Mouse (Mus musculus) MEL (cell line): Measurements from ENCODE around the gene Smurf1. TPM values are rescaled to one million over a fixed set of nuclear protein-coding genes. Genes with fewer than 3 reads are reported as not detected.

Experiments
- DNase-seq: peaks from one replicate; pipeline ENCODE4 v3.0.0; 2011; ENCODE audit warnings: low read depth, low spot score
- H3K27ac ChIP-seq: 2 replicates; pipeline ENCODE4 v1.5.1; 2012; ENCODE audit warnings: low read depth, mild to moderate bottlenecking, control low read depth, low read length, moderate library complexity; ENCODE audit not compliant: control insufficient read depth
- H3K27me3 ChIP-seq, 2 experiments: fragments of 150-350 bp in 1 of 2; sonication (generic) in 1 of 2; 2 replicates each; pipeline ENCODE4 v1.6.1; 2012; ENCODE audit warnings: low read length in 2 of 2, mild to moderate bottlenecking in 2 of 2, improper control_type of control experiment in 1 of 2, moderate library complexity in 1 of 2; ENCODE audit not compliant: insufficient read depth in 2 of 2, control insufficient read depth in 1 of 2
- H3K36me3 ChIP-seq, 2 experiments: 2 replicates each; pipeline ENCODE4 v1.6.1; 2012 to 2014; ENCODE audit warnings: low read length in 2 of 2, improper control_type of control experiment in 1 of 2, inconsistent platforms in 1 of 2, mild to moderate bottlenecking in 1 of 2; ENCODE audit not compliant: insufficient read depth in 2 of 2, control insufficient read depth in 1 of 2
- H3K4me1 ChIP-seq, 2 experiments: fragments of 150-350 bp in 1 of 2; sonication (generic) in 1 of 2; 2 replicates each; pipeline ENCODE4 v1.6.1; 2012; ENCODE audit warnings: low read length in 2 of 2, improper control_type of control experiment in 1 of 2, mild to moderate bottlenecking in 1 of 2; ENCODE audit not compliant: insufficient read depth in 2 of 2, control insufficient read depth in 1 of 2
- H3K4me3 ChIP-seq, 2 experiments: fragments of 150-350 bp in 1 of 2; sonication (generic) in 1 of 2; 2 replicates each; pipeline ENCODE4 v1.5.1; 2012; ENCODE audit warnings: low read depth in 2 of 2, low read length in 2 of 2, mild to moderate bottlenecking in 2 of 2, moderate library complexity in 2 of 2, control low read depth in 1 of 2, improper control_type of control experiment in 1 of 2; ENCODE audit not compliant: control insufficient read depth in 1 of 2, insufficient read depth in 1 of 2
- H3K79me2 ChIP-seq: 2 replicates; pipeline ENCODE4 v1.6.1; 2012; ENCODE audit warnings: mild to moderate bottlenecking, low read length, moderate library complexity; ENCODE audit not compliant: control insufficient read depth, poor library complexity, insufficient read depth
- H3K9ac ChIP-seq: 2 replicates; pipeline ENCODE4 v1.6.1; 2012; ENCODE audit warnings: low read depth, mild to moderate bottlenecking, control low read depth, low read length, moderate library complexity; ENCODE audit not compliant: control insufficient read depth, poor library complexity, severe bottlenecking
- H3K9me3 ChIP-seq: fragments of 150-350 bp; sonication (generic); replicated peaks from 2 replicates; pipeline ENCODE4 v1.6.1; 2012; ENCODE audit warnings: mild to moderate bottlenecking, low read length, improper control_type of control experiment, moderate library complexity; ENCODE audit not compliant: insufficient read depth
- BHLHE40 ChIP-seq: IDR thresholded peaks from 2 replicates; pipeline ENCODE4 v1.6.1; 2012; ENCODE audit warnings: low read depth, mild to moderate bottlenecking, inconsistent platforms, low read length, improper control_type of control experiment, borderline replicate concordance
- CHD1 ChIP-seq: IDR thresholded peaks from 2 replicates; pipeline ENCODE4 v1.6.1; 2012; ENCODE audit warnings: low read depth, mild to moderate bottlenecking, inconsistent platforms, low read length, improper control_type of control experiment
- CTCF ChIP-seq, 3 experiments: IDR thresholded peaks in 2 of 3; conservative IDR thresholded peaks in 1 of 3; 2 replicates each; pipeline ENCODE4 v1.5.1; 2011 to 2012; ENCODE audit warnings: low read length in 3 of 3, low read depth in 2 of 3, mild to moderate bottlenecking in 2 of 3, improper control_type of control experiment in 1 of 3, inconsistent platforms in 1 of 3, mixed read lengths in 1 of 3, moderate library complexity in 1 of 3; ENCODE audit not compliant: control insufficient read depth in 1 of 3, insufficient read depth in 1 of 3, poor library complexity in 1 of 3, severe bottlenecking in 1 of 3
- E2F4 ChIP-seq: IDR thresholded peaks from 2 replicates; pipeline ENCODE4 v1.6.1; 2011; ENCODE audit warnings: low read depth, low read length, improper control_type of control experiment, borderline replicate concordance
- ELF1 ChIP-seq: IDR thresholded peaks from 2 replicates; pipeline ENCODE4 v1.6.1; 2014; ENCODE audit warnings: low read depth, mild to moderate bottlenecking, inconsistent platforms, low read length, improper control_type of control experiment, moderate library complexity
- EP300 ChIP-seq, 2 experiments: IDR thresholded peaks; 2 replicates each; pipeline ENCODE4 v1.6.1; 2011; ENCODE audit warnings: improper control_type of control experiment in 2 of 2, low read length in 2 of 2, low read depth in 1 of 2, mild to moderate bottlenecking in 1 of 2
- ETS1 ChIP-seq: IDR thresholded peaks from 2 replicates; pipeline ENCODE4 v1.6.1; 2012; ENCODE audit warnings: low read depth, mild to moderate bottlenecking, inconsistent platforms, low read length, improper control_type of control experiment, moderate library complexity
- GABPA ChIP-seq: IDR thresholded peaks from 2 replicates; pipeline ENCODE4 v1.6.1; 2012; ENCODE audit warnings: low read depth, mild to moderate bottlenecking, inconsistent platforms, low read length, improper control_type of control experiment, moderate library complexity
- GATA1 ChIP-seq: IDR thresholded peaks from 2 replicates; pipeline ENCODE4 v1.6.1; 2011; ENCODE audit warnings: low read depth, low read length, improper control_type of control experiment
- MAFK ChIP-seq: IDR thresholded peaks from 2 replicates; pipeline ENCODE4 v1.6.1; 2011; ENCODE audit warnings: low read depth, mild to moderate bottlenecking, low read length, improper control_type of control experiment, borderline replicate concordance
- MAX ChIP-seq: IDR thresholded peaks from 2 replicates; pipeline ENCODE4 v1.6.1; 2011; ENCODE audit warnings: low read length, improper control_type of control experiment
- MAZ ChIP-seq: IDR thresholded peaks from 2 replicates; pipeline ENCODE4 v1.6.1; 2012; ENCODE audit warnings: low read depth, mild to moderate bottlenecking, inconsistent platforms, low read length, improper control_type of control experiment
- MEF2A ChIP-seq: IDR thresholded peaks from 2 replicates; pipeline ENCODE4 v1.6.1; 2014; ENCODE audit warnings: low read depth, mild to moderate bottlenecking, inconsistent platforms, low read length, improper control_type of control experiment; ENCODE audit not compliant: poor library complexity, insufficient replicate concordance, severe bottlenecking; ENCODE audit errors: extremely low read depth
- MXI1 ChIP-seq: IDR thresholded peaks from 2 replicates; pipeline ENCODE4 v1.6.1; 2011; ENCODE audit warnings: mild to moderate bottlenecking, low read depth, low read length, improper control_type of control experiment
- MYB ChIP-seq: IDR thresholded peaks from 2 replicates; pipeline ENCODE4 v1.6.1; 2011; ENCODE audit warnings: mild to moderate bottlenecking, low read depth, low read length, improper control_type of control experiment
- MYC ChIP-seq: IDR thresholded peaks from 2 replicates; pipeline ENCODE4 v1.6.1; 2011; ENCODE audit warnings: low read depth, mild to moderate bottlenecking, low read length, improper control_type of control experiment, moderate library complexity
- NRF1 ChIP-seq: IDR thresholded peaks from 2 replicates; pipeline ENCODE4 v1.6.1; 2014; ENCODE audit warnings: low read depth, mild to moderate bottlenecking, inconsistent platforms, low read length, improper control_type of control experiment, moderate library complexity; ENCODE audit not compliant: poor library complexity, insufficient read depth, severe bottlenecking
- POLR2A ChIP-seq, 2 experiments: IDR thresholded peaks; 2 replicates each; pipeline ENCODE4 v1.6.1; 2011 to 2012; ENCODE audit warnings: low read length in 2 of 2, mild to moderate bottlenecking in 2 of 2, control low read depth in 1 of 2, improper control_type of control experiment in 1 of 2, low read depth in 1 of 2, moderate library complexity in 1 of 2; ENCODE audit not compliant: control insufficient read depth in 1 of 2, insufficient read depth in 1 of 2, poor library complexity in 1 of 2
- POLR2AphosphoS2 ChIP-seq: IDR thresholded peaks from 2 replicates; pipeline ENCODE4 v1.6.1; 2011; ENCODE audit warnings: low read length, improper control_type of control experiment
- POLR2AphosphoS5 ChIP-seq: IDR thresholded peaks from 2 replicates; pipeline ENCODE4 v1.6.1; 2012; ENCODE audit warnings: low read depth, borderline replicate concordance, mild to moderate bottlenecking, inconsistent platforms, low read length, moderate library complexity, mixed read lengths
- RAD21 ChIP-seq: IDR thresholded peaks from 2 replicates; pipeline ENCODE4 v1.6.1; 2011; ENCODE audit warnings: mild to moderate bottlenecking, low read depth, low read length, improper control_type of control experiment
- RCOR1 ChIP-seq: IDR thresholded peaks from 2 replicates; pipeline ENCODE4 v1.6.1; 2012; ENCODE audit warnings: low read depth, mild to moderate bottlenecking, inconsistent platforms, low read length, improper control_type of control experiment
- SIN3A ChIP-seq: IDR thresholded peaks from 2 replicates; pipeline ENCODE4 v1.6.1; 2012; ENCODE audit warnings: low read length, improper control_type of control experiment, inconsistent platforms
- SMC3 ChIP-seq: IDR thresholded peaks from 2 replicates; pipeline ENCODE4 v1.6.1; 2011; ENCODE audit warnings: low read depth, low read length, improper control_type of control experiment
- TBP ChIP-seq: IDR thresholded peaks from 2 replicates; pipeline ENCODE4 v1.8.0; 2011; ENCODE audit warnings: low read depth, low read length, improper control_type of control experiment
- TCF12 ChIP-seq: IDR thresholded peaks from 2 replicates; pipeline ENCODE4 v1.6.1; 2014; ENCODE audit warnings: low read depth, mild to moderate bottlenecking, inconsistent platforms, low read length, improper control_type of control experiment, moderate library complexity
- UBTF ChIP-seq: IDR thresholded peaks from 2 replicates; pipeline ENCODE4 v1.6.1; 2012; ENCODE audit warnings: low read depth, mild to moderate bottlenecking, inconsistent platforms, low read length, improper control_type of control experiment, moderate library complexity, borderline replicate concordance; ENCODE audit not compliant: insufficient read depth
- USF1 ChIP-seq: IDR thresholded peaks from 2 replicates; pipeline ENCODE4 v1.6.1; 2014; ENCODE audit warnings: low read depth, mild to moderate bottlenecking, inconsistent platforms, low read length, improper control_type of control experiment, moderate library complexity
- USF2 ChIP-seq, 2 experiments: IDR thresholded peaks; 2 replicates each; pipeline ENCODE4 v1.6.1; 2011 to 2012; ENCODE audit warnings: improper control_type of control experiment in 2 of 2, low read length in 2 of 2, borderline replicate concordance in 1 of 2, inconsistent platforms in 1 of 2, low read depth in 1 of 2, mild to moderate bottlenecking in 1 of 2; ENCODE audit not compliant: insufficient read depth in 1 of 2
- ZC3H11A ChIP-seq: IDR thresholded peaks from 2 replicates; pipeline ENCODE4 v1.6.1; 2012; ENCODE audit warnings: low read depth, mild to moderate bottlenecking, inconsistent platforms, low read length, improper control_type of control experiment
- ZKSCAN1 ChIP-seq: IDR thresholded peaks from 2 replicates; pipeline ENCODE4 v1.6.1; 2012; ENCODE audit warnings: low read depth, mild to moderate bottlenecking, inconsistent platforms, low read length, improper control_type of control experiment, moderate library complexity
- ZMIZ1 ChIP-seq: IDR thresholded peaks from 2 replicates; pipeline ENCODE4 v1.6.1; 2012; ENCODE audit warnings: low read depth, mild to moderate bottlenecking, inconsistent platforms, low read length, improper control_type of control experiment, moderate library complexity
- polyA plus RNA-seq, 2 experiments: library from polyadenylated mRNA; stranded (reverse) in 1 of 2; unstranded in 1 of 2; fragments of >175 nt in 1 of 2; fragments of >200 nt in 1 of 2; gene quantifications; 2 replicates each; pipeline versions ENCODE4 v1.2.1 to v1.2.4; 2012; ENCODE audit warnings: low replicate concordance in 2 of 2, low read depth in 1 of 2; ENCODE audit not compliant: insufficient read length in 2 of 2, insufficient read depth in 1 of 2, missing spikeins in 1 of 2
- total RNA-seq: library from RNA; depleted of rRNA; stranded (reverse); fragments of 300-350 nt; gene quantifications from 2 replicates; pipeline ENCODE4 v1.2.3, GENCODE M21; 2012

Smurf1 gene
- total and polyA plus RNA-seq, 3 experiments = 4.0 to 10.6 TPM; not detected in 1

DNA sequence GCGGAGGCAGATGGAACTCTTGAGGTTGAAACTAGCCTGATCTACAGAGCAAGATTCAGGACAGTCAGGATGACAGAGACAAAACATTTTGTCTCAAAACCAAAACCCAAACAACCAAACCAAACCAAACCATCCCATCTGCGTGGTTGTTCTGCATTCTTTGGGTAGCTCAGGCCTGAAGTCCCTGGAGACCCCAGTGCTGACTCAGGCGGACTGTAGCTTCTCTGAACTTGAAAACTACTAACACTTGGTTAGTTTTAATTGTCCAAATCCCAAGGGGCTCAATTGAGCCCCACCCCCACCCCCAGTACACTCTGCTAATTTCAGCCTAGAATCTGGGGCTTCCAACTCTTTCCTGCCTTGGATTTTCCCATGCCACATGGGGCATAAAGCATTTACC lies 37.7 kb upstream of the Smurf1 start:
- no peaks in the 10 kb centered on the region for H3K79me2 ChIP-seq
- H3K4me1 ChIP-seq = peaks cover 12% of the 10 kb centered on the region in 2 experiments; a peak in 3 of 4 replicates
- H3K36me3 ChIP-seq = no peaks in the 10 kb centered on the region; a peak in 2 of 4 replicates
- H3K27ac ChIP-seq = no peak overlapping the region
- no peak overlapping the region for H3K4me3 ChIP-seq
- no peak overlapping the region for H3K9ac ChIP-seq
- H3K27me3 ChIP-seq = no peaks in the 10 kb centered on the region
- H3K9me3 ChIP-seq = no peaks in the 10 kb centered on the region
- no peak for TF ChIP-seq MAX
- no peak for TF ChIP-seq CHD1
- TF ChIP-seq POLR2AphosphoS5 = no peak
- TF ChIP-seq TBP = no peak
- DNase-seq = no peak

- no peak overlapping the region for H3K4me3 ChIP-seq
- no peak overlapping the region for H3K9ac ChIP-seq
- no peaks in the 10 kb centered on the region for H3K36me3 ChIP-seq
- no peak overlapping the region for H3K27ac ChIP-seq
- H3K9me3 ChIP-seq = no peaks in the 10 kb centered on the region
- H3K4me1 ChIP-seq = peaks cover 3 to 7% of the 10 kb centered on the region in 2 experiments; a peak in 2 of 4 replicates
- DNase-seq = peak; percentile 90
- H3K79me2 ChIP-seq = no peaks in the 10 kb centered on the region
- H3K27me3 ChIP-seq = no peaks in the 10 kb centered on the region
- TF ChIP-seq BHLHE40 (no peak), GATA1 (no peak), POLR2AphosphoS2 (no peak), RAD21 (peak; percentile 70), USF2 (IDR thresholded peaks at IDR 0.05; ENCODE audit: borderline replicate concordance in 1 of 2, insufficient read depth in 1 of 2, low read depth in 1 of 2, low read length in 2 of 2) (no peak), MXI1 (no peak), SIN3A (no peak), TCF12 (no peak), GABPA (no peak), E2F4 (no peak), NRF1 (no peak), MAFK (no peak), ZC3H11A (peak; percentile 60), TBP (0 out of 2 replicates have a peak, but pooled peaks have one; percentile 44), MAZ (no peak; the same call in 1 of the 2 replicates), USF1 (no peak), MYC (0 out of 2 replicates have a peak, but pooled peaks have one; percentile 18), ZMIZ1 (no peak), ELF1 (no peak), ETS1 (no peak), CTCF (IDR thresholded peaks at IDR 0.05 in 2 of 3, conservative IDR thresholded peaks at IDR 0.05 in 1 of 3; ENCODE audit: control insufficient read depth in 1 of 3, insufficient read depth in 1 of 3, low read depth in 2 of 3, low read length in 3 of 3, poor library complexity in 1 of 3, severe bottlenecking in 1 of 3) (peak in 2 of 3 experiments; percentile 79 to 82), POLR2A (IDR thresholded peaks at IDR 0.05; ENCODE audit: control insufficient read depth in 1 of 2, insufficient read depth in 1 of 2, low read depth in 1 of 2, low read length in 2 of 2, poor library complexity in 1 of 2) (no peak), RCOR1 (no peak), ZKSCAN1 (no peak), EP300 (IDR thresholded peaks at IDR 0.05; ENCODE audit: low read depth in 1 of 2, low read length in 2 of 2) (peak in 1 of 2 experiments; percentile 20; a peak in 1 of 4 replicates), SMC3 (peak; percentile 95), UBTF (no peak), MYB (no peak), MEF2A (no peak)
These were observed 32.8 kb upstream of the Smurf1 start for GRCm38 (mm10) chr5:144998491-144998890.
